Mouse (Mus musculus): ENCODE results near the gene Aloxe3. TPM values are rescaled to one million over a fixed set of nuclear protein-coding genes. Genes with fewer than 3 reads are reported as not detected.

The Aloxe3 gene
- polyA plus RNA-seq, 1 experiment from 2014 or later = 0.39 TPM

GRCm38 (mm10) chr11:69104487-69104886 lies 21.2 kb upstream of the Aloxe3 start:
- no peak overlapping the region for H3K9ac ChIP-seq (ENCODE audit: low read depth, low read length)
- H3K4me1 ChIP-seq (ENCODE audit: control insufficient read depth, low read depth, low read length) = peaks cover 14% of the 10 kb centered on the region
- H3K36me3 ChIP-seq (ENCODE audit: control insufficient read depth, insufficient read depth) = peaks cover 65% of the 10 kb centered on the region
- no peaks in the 10 kb centered on the region for H3K27me3 ChIP-seq (ENCODE audit: control insufficient read depth, insufficient read depth, low read depth, low read length)
- no peak overlapping the region for H3K4me3 ChIP-seq (ENCODE audit: low read depth, low read length)
- no peak overlapping the region for H3K4me2 ChIP-seq (ENCODE audit: low read depth, low read length)
- no peak overlapping the region for H3K27ac ChIP-seq (ENCODE audit: low read length)
- ATAC-seq (ENCODE audit: low read depth) = no peak
- no peaks in the 10 kb centered on the region for H3K9me3 ChIP-seq (replicated peaks; ENCODE audit: control insufficient read depth, low read length)
- WGBS (ENCODE audit: insufficient replicate concordance) = 87% methylated on average over 14 of the region's 14 CpGs

GRCm38 (mm10) chr11:69105227-69105626 lies 20.5 kb upstream of the Aloxe3 start:
- peaks cover 10% of the 10 kb centered on the region for H3K4me1 ChIP-seq (ENCODE audit: control insufficient read depth, low read depth, low read length)
- no peak for ATAC-seq (ENCODE audit: low read depth)
- H3K27ac ChIP-seq (ENCODE audit: low read length) = no peak overlapping the region
- 64% methylated on average over 6 of the region's 6 CpGs for WGBS (ENCODE audit: insufficient replicate concordance)
- peaks cover 65% of the 10 kb centered on the region for H3K36me3 ChIP-seq (ENCODE audit: control insufficient read depth, insufficient read depth)
- H3K4me3 ChIP-seq (ENCODE audit: low read depth, low read length) = no peak overlapping the region
- H3K9ac ChIP-seq (ENCODE audit: low read depth, low read length) = no peak overlapping the region
- no peaks in the 10 kb centered on the region for H3K9me3 ChIP-seq (replicated peaks; ENCODE audit: control insufficient read depth, low read length)
- no peaks in the 10 kb centered on the region for H3K27me3 ChIP-seq (ENCODE audit: control insufficient read depth, insufficient read depth, low read depth, low read length)
- no peak overlapping the region for H3K4me2 ChIP-seq (ENCODE audit: low read depth, low read length)

GRCm38 (mm10) chr11:69105796-69106195 lies 19.9 kb upstream of the Aloxe3 start:
- H3K4me2 ChIP-seq (ENCODE audit: low read depth, low read length) = no peak overlapping the region
- H3K9me3 ChIP-seq (replicated peaks; ENCODE audit: control insufficient read depth, low read length) = no peaks in the 10 kb centered on the region
- no peaks in the 10 kb centered on the region for H3K27me3 ChIP-seq (ENCODE audit: control insufficient read depth, insufficient read depth, low read depth, low read length)
- WGBS (ENCODE audit: insufficient replicate concordance) = 74% methylated on average over 2 of the region's 2 CpGs
- H3K9ac ChIP-seq (ENCODE audit: low read depth, low read length) = no peak overlapping the region
- no peak overlapping the region for H3K27ac ChIP-seq (ENCODE audit: low read length)
- H3K36me3 ChIP-seq (ENCODE audit: control insufficient read depth, insufficient read depth) = peaks cover 62% of the 10 kb centered on the region
- no peak overlapping the region for H3K4me3 ChIP-seq (ENCODE audit: low read depth, low read length)
- H3K4me1 ChIP-seq (ENCODE audit: control insufficient read depth, low read depth, low read length) = peaks cover 8% of the 10 kb centered on the region
- no peak for ATAC-seq (ENCODE audit: low read depth)

GRCm38 (mm10) chr11:69106299-69106698 lies 19.4 kb upstream of the Aloxe3 start:
- Histone ChIP-seq H3K4me3 (ENCODE audit: low read depth, low read length) (no peak overlapping the region), H3K4me1 (ENCODE audit: control insufficient read depth, low read depth, low read length) (peaks cover 11% of the 10 kb centered on the region)

GRCm38 (mm10) chr11:69106842-69107241 lies 18.9 kb upstream of the Aloxe3 start:
- Histone ChIP-seq H3K4me1 (ENCODE audit: control insufficient read depth, low read depth, low read length) (peaks cover 12% of the 10 kb centered on the region), H3K27ac (ENCODE audit: low read length) (no peak overlapping the region), H3K9ac (ENCODE audit: low read depth, low read length) (no peak overlapping the region), H3K36me3 (ENCODE audit: control insufficient read depth, insufficient read depth) (peaks cover 55% of the 10 kb centered on the region), H3K4me2 (ENCODE audit: low read depth, low read length) (no peak overlapping the region), H3K4me3 (ENCODE audit: low read depth, low read length) (no peak overlapping the region), H3K9me3 (replicated peaks; ENCODE audit: control insufficient read depth, low read length) (no peaks in the 10 kb centered on the region), H3K27me3 (ENCODE audit: control insufficient read depth, insufficient read depth, low read depth, low read length) (no peaks in the 10 kb centered on the region)
- ATAC-seq (ENCODE audit: low read depth) = no peak
- WGBS (ENCODE audit: insufficient replicate concordance) = 83% methylated on average over 11 of the region's 11 CpGs

More at GRCm38 (mm10) chr11:69106299-69106698, 19.4 kb upstream of the Aloxe3 start:
- Histone ChIP-seq H3K27me3 (ENCODE audit: control insufficient read depth, insufficient read depth, low read depth, low read length) (no peaks in the 10 kb centered on the region), H3K36me3 (ENCODE audit: control insufficient read depth, insufficient read depth) (peaks cover 59% of the 10 kb centered on the region), H3K9ac (ENCODE audit: low read depth, low read length) (no peak overlapping the region), H3K9me3 (replicated peaks; ENCODE audit: control insufficient read depth, low read length) (no peaks in the 10 kb centered on the region), H3K27ac (ENCODE audit: low read length) (no peak overlapping the region), H3K4me2 (ENCODE audit: low read depth, low read length) (no peak overlapping the region)
- ATAC-seq (ENCODE audit: low read depth) = no peak
- 82% methylated on average over 11 of the region's 11 CpGs for WGBS (ENCODE audit: insufficient replicate concordance)

- Histone ChIP-seq H3K27me3 (ENCODE audit: control insufficient read depth, insufficient read depth, low read depth, low read length) (no peaks in the 10 kb centered on the region; the same call in 1 of the 2 replicates), H3K4me1 (ENCODE audit: control insufficient read depth, low read depth, low read length) (peaks cover 12% of the 10 kb centered on the region), H3K4me2 (ENCODE audit: low read depth, low read length) (no peak overlapping the region), H3K36me3 (ENCODE audit: control insufficient read depth, insufficient read depth) (peaks cover 47% of the 10 kb centered on the region), H3K9me3 (replicated peaks; ENCODE audit: control insufficient read depth, low read length) (no peaks in the 10 kb centered on the region), H3K9ac (ENCODE audit: low read depth, low read length) (no peak overlapping the region), H3K27ac (ENCODE audit: low read length) (no peak overlapping the region), H3K4me3 (ENCODE audit: low read depth, low read length) (no peak overlapping the region)
- WGBS (ENCODE audit: insufficient replicate concordance) = 78% methylated on average over 11 of the region's 11 CpGs
- ATAC-seq (ENCODE audit: low read depth) = no peak
Observed at GRCm38 (mm10) chr11:69107676-69108075, 18.0 kb upstream of the Aloxe3 start.

- Histone ChIP-seq H3K36me3 (ENCODE audit: control insufficient read depth, insufficient read depth) (peaks cover 42% of the 10 kb centered on the region), H3K4me2 (ENCODE audit: low read depth, low read length) (no peak overlapping the region), H3K4me1 (ENCODE audit: control insufficient read depth, low read depth, low read length) (peaks cover 12% of the 10 kb centered on the region), H3K9ac (ENCODE audit: low read depth, low read length) (no peak overlapping the region), H3K9me3 (replicated peaks; ENCODE audit: control insufficient read depth, low read length) (no peaks in the 10 kb centered on the region), H3K27ac (ENCODE audit: low read length) (no peak overlapping the region), H3K27me3 (ENCODE audit: control insufficient read depth, insufficient read depth, low read depth, low read length) (peaks cover 2% of the 10 kb centered on the region; the same call in 1 of the 2 replicates), H3K4me3 (ENCODE audit: low read depth, low read length) (no peak overlapping the region)
- ATAC-seq (ENCODE audit: low read depth) = no peak
- WGBS (ENCODE audit: insufficient replicate concordance) = 79% methylated on average over 9 of the region's 9 CpGs
Observed at GRCm38 (mm10) chr11:69108223-69108622, 17.5 kb upstream of the Aloxe3 start.

GRCm38 (mm10) chr11:69109032-69109900 lies 16.4 kb upstream of the Aloxe3 start:
- Histone ChIP-seq H3K4me2 (ENCODE audit: low read depth, low read length) (peak overlapping the region; percentile 74; the same call in 1 of the 2 replicates), H3K9me3 (replicated peaks; ENCODE audit: control insufficient read depth, low read length) (no peaks in the 10 kb centered on the region), H3K27me3 (ENCODE audit: control insufficient read depth, insufficient read depth, low read depth, low read length) (peaks cover 3% of the 10 kb centered on the region; the same call in 1 of the 2 replicates), H3K9ac (ENCODE audit: low read depth, low read length) (no peak overlapping the region), H3K36me3 (ENCODE audit: control insufficient read depth, insufficient read depth) (peaks cover 32% of the 10 kb centered on the region), H3K27ac (ENCODE audit: low read length) (no peak overlapping the region), H3K4me1 (ENCODE audit: control insufficient read depth, low read depth, low read length) (peaks cover 12% of the 10 kb centered on the region), H3K4me3 (ENCODE audit: low read depth, low read length) (no peak overlapping the region)
- WGBS (ENCODE audit: insufficient replicate concordance) = 73% methylated on average over 13 of the region's 13 CpGs
- no peak for ATAC-seq (ENCODE audit: low read depth)
